Mouse (Mus musculus): ENCODE measurements around the gene Cd80. TPM values are rescaled to one million over a fixed set of nuclear protein-coding genes. Genes with fewer than 3 reads are reported as not detected.

The Cd80 gene
- total and polyA plus RNA-seq, 3 experiments: 0.37 to 1.1 TPM; not detected in 1

- DNase-seq: no peak
These were observed 6.9 kb upstream of the Cd80 start for GRCm38 (mm10) chr16:38448458-38448857.

GRCm38 (mm10) chr16:38450707-38451106 is 4.7 kb upstream of the Cd80 start:
- no peak for DNase-seq

GRCm38 (mm10) chr16:38451421-38452205 is 3.7 kb upstream of the Cd80 start:
- DNase-seq: peak; percentile 19

GRCm38 (mm10) chr16:38452442-38453202 is 2.7 kb upstream of the Cd80 start, which contains the start of gene Adprh:
Gene Adprh (minus strand): TSS chr16:38452703.
- peak; percentile 99 for DNase-seq

GRCm38 (mm10) chr16:38453203-38453553 is 2.2 kb upstream of the Cd80 start:
- DNase-seq: no peak

GRCm38 (mm10) chr16:38453952-38454351 is 1.4 kb upstream of the Cd80 start:
- no peak for DNase-seq

- DNase-seq: no peak
These were observed 667 bp upstream of the Cd80 start for GRCm38 (mm10) chr16:38454533-38455254.

- no peak for DNase-seq
These were observed 1.6 kb downstream of the Cd80 start for GRCm38 (mm10) chr16:38456812-38457567.

GRCm38 (mm10) chr16:38458600-38459280 is 3.4 kb downstream of the Cd80 start:
- DNase-seq: no peak

- DNase-seq: no peak
These were observed 4.6 kb downstream of the Cd80 start for GRCm38 (mm10) chr16:38459990-38460389.

- no peak for DNase-seq
These were observed 6.4 kb downstream of the Cd80 start for GRCm38 (mm10) chr16:38461749-38462148.

- no peak for DNase-seq
These were observed 6.8 kb downstream of the Cd80 start for GRCm38 (mm10) chr16:38462161-38462560.

- no peak for DNase-seq
These were observed 7.9 kb downstream of the Cd80 start for GRCm38 (mm10) chr16:38463305-38463704.

- peak; percentile 52 for DNase-seq
These were observed 10.7 kb downstream of the Cd80 start for GRCm38 (mm10) chr16:38466089-38466488.

- DNase-seq: no peak
These were observed 11.9 kb downstream of the Cd80 start for GRCm38 (mm10) chr16:38467091-38467916.

- DNase-seq: peak; percentile 77
These were observed 12.8 kb downstream of the Cd80 start for GRCm38 (mm10) chr16:38467917-38468705.

- DNase-seq: no peak
These were observed 13.3 kb downstream of the Cd80 start for GRCm38 (mm10) chr16:38468706-38469018.

GRCm38 (mm10) chr16:38469437-38469836 is 14.1 kb downstream of the Cd80 start:
- DNase-seq: no peak

- no peak for DNase-seq
These were observed 16.5 kb downstream of the Cd80 start for GRCm38 (mm10) chr16:38471697-38472506.

Data from adrenal gland, adult 2 months (tissue).